Mouse (Mus musculus) embryonic facial prominence, embryonic 13.5 days (tissue): ENCODE data around the gene Thtpa. TPM values are rescaled to one million over a fixed set of nuclear protein-coding genes. Genes with fewer than 3 reads are reported as not detected.

ENCODE experiments used
- ATAC-seq: fragments of 200-750 bp; cut with Nextera tagmentation; 2 replicates; pipeline ENCODE4 v1.8.0; 2017; ENCODE audit warnings: low read depth; ENCODE audit not compliant: insufficient number of reproducible peaks, insufficient read depth, low FRiP score, low TSS enrichment
- H3K27ac ChIP-seq: fragments of 300-500 bp; sonication (generic); 2 replicates; pipeline ENCODE4 v1.5.1; 2015; ENCODE audit warnings: moderate library complexity, mild to moderate bottlenecking, inconsistent platforms
- H3K27me3 ChIP-seq: fragments of 300-500 bp; sonication (generic); 2 replicates; pipeline ENCODE4 v1.6.1; 2015; ENCODE audit warnings: mild to moderate bottlenecking, inconsistent platforms
- H3K36me3 ChIP-seq: fragments of 300-500 bp; sonication (generic); 2 replicates; pipeline ENCODE4 v1.6.1; 2015; ENCODE audit warnings: mild to moderate bottlenecking, inconsistent platforms
- H3K4me1 ChIP-seq: fragments of 300-500 bp; sonication (generic); 2 replicates; pipeline ENCODE4 v1.6.1; 2015; ENCODE audit warnings: inconsistent platforms
- H3K4me2 ChIP-seq: fragments of 300-500 bp; sonication (generic); 2 replicates; pipeline ENCODE4 v1.6.1; 2015; ENCODE audit warnings: moderate library complexity, mild to moderate bottlenecking, inconsistent platforms
- H3K4me3 ChIP-seq: fragments of 300-500 bp; sonication (generic); 2 replicates; pipeline ENCODE4 v1.5.1; 2015; ENCODE audit warnings: mild to moderate bottlenecking, inconsistent platforms
- H3K9ac ChIP-seq: fragments of 300-500 bp; sonication (generic); 2 replicates; pipeline ENCODE4 v1.6.1; 2015; ENCODE audit warnings: mild to moderate bottlenecking, inconsistent platforms
- H3K9me3 ChIP-seq: fragments of 300-500 bp; sonication (generic); 2 replicates; pipeline ENCODE4 v1.6.1; 2016; ENCODE audit warnings: inconsistent platforms
- WGBS: fragments of 180-500 bp; shearing (Covaris S2); methylation state at CpG from one replicate; pipeline ENCODE4 v1.1.7; 2015; ENCODE audit warnings: mixed read lengths; 5-methylcytosine and 5-hydroxymethylcytosine counted together
- polyA plus RNA-seq: library from polyadenylated mRNA; unstranded; fragments of >200 nt; fragmentation: Nextera tagmentation; extraction: Ambion mirVana; gene quantifications from 2 replicates; pipeline ENCODE4 v1.2.1, GENCODE M21; 2015

The Thtpa gene
- polyA plus RNA-seq, 1 experiment from 2014 or later, result 21.9 TPM

DNA sequence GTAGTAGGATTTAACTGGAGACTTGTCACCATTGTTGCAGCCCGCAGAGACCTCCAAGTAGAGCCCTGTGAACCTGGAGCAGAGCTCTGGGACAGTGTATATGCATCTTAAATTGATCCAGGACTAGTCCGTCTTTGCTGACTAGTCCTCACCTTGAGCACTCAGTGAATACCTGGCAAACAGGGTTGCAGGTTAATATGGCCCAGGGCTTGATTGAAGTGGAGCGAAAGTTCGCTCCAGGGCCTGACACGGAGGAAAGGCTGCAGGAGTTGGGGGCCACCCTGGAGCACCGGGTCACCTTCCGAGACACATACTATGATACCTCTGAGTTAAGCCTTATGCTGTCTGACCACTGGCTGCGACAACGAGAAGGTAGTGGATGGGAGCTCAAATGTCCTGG lies 679 bp downstream of the Thtpa start:
- Histone ChIP-seq H3K4me1 (peaks cover 34% of the 10 kb centered on the region), H3K27ac (peak overlapping the region; percentile 73; the same call in 1 of the 2 replicates), H3K27me3 (no peaks in the 10 kb centered on the region), H3K9ac (peak overlapping the region; percentile 73), H3K4me3 (peak overlapping the region; percentile 66), H3K36me3 (peaks cover 24% of the 10 kb centered on the region), H3K9me3 (no peaks in the 10 kb centered on the region), H3K4me2 (peak overlapping the region; percentile 68)
- 54% methylated on average over 9 of the region's 9 CpGs for WGBS
- no peak for ATAC-seq

- Histone ChIP-seq H3K27me3 (no peaks in the 10 kb centered on the region), H3K27ac (no peak overlapping the region), H3K36me3 (peaks cover 28% of the 10 kb centered on the region), H3K4me3 (peak overlapping the region; percentile 66), H3K4me1 (peaks cover 33% of the 10 kb centered on the region), H3K4me2 (peak overlapping the region; percentile 68), H3K9ac (peak overlapping the region; percentile 73), H3K9me3 (no peaks in the 10 kb centered on the region)
- ATAC-seq, result no peak
- WGBS, result 71% methylated on average over 12 of the region's 12 CpGs
Observed at GRCm38 (mm10) chr14:55095671-55096070, 1.1 kb downstream of the Thtpa start.

DNA sequence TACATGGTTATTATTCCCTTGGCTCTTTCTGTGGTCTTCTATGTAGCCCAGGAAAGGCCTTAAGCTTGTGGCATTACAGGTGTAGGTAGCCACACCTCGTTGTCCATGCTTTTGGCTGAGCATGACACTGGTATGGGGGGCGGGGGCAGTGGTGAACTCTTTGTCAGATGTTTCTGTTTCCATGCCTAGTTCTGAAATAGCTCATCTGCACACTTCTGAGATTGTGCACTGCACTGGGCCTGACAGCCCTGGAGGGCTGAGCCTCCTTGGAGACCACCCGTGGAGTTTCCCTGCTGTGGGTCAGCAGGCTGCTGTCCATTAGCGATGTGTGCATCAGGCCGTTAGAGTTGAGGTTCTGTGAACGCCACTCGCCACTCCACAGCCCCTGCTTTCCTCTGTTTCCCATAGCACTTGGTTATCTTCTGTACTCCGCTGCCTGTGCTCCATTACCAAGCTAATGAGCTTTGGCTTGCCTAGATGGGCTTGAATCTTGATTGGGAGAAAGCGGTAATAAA lies 2.0 kb downstream of the Thtpa start:
- Histone ChIP-seq H3K9ac (peak overlapping the region; percentile 53; the same call in 1 of the 2 replicates), H3K4me3 (no peak overlapping the region), H3K4me1 (peaks cover 24% of the 10 kb centered on the region), H3K27me3 (no peaks in the 10 kb centered on the region), H3K27ac (no peak overlapping the region), H3K4me2 (0 out of 2 replicates have a peak overlapping the region, but pooled peaks have one; percentile 1), H3K9me3 (no peaks in the 10 kb centered on the region), H3K36me3 (peaks cover 36% of the 10 kb centered on the region)
- 58% methylated on average over 9 of the region's 9 CpGs for WGBS
- no peak for ATAC-seq

DNA sequence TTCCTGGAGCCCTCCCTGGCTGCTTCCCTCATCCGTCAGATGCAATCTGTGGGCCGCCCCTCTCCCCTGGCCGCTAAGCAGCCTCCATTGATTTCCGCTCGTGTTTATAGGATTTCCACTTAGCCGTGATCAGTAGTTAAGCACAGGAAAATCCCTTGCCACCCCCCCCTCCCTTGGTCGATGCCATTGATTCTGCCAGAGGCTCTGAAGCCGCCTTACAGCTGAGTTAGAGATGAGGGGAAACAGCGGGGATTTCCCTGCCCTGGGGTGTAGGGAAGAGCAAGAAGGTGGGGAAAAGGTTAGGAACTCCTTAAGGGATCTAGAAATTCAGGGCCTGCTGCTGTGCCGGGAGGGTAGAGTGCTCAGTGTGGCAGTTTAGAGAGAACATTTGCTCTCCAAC lies 3.1 kb downstream of the Thtpa start:
- Histone ChIP-seq H3K9me3 (no peaks in the 10 kb centered on the region), H3K4me2 (no peak overlapping the region), H3K4me3 (no peak overlapping the region), H3K9ac (no peak overlapping the region), H3K36me3 (peaks cover 39% of the 10 kb centered on the region), H3K4me1 (peaks cover 20% of the 10 kb centered on the region), H3K27ac (no peak overlapping the region; the same call in 1 of the 2 replicates), H3K27me3 (no peaks in the 10 kb centered on the region)
- ATAC-seq, result no peak
- 69% methylated on average over 10 of the region's 10 CpGs for WGBS

DNA sequence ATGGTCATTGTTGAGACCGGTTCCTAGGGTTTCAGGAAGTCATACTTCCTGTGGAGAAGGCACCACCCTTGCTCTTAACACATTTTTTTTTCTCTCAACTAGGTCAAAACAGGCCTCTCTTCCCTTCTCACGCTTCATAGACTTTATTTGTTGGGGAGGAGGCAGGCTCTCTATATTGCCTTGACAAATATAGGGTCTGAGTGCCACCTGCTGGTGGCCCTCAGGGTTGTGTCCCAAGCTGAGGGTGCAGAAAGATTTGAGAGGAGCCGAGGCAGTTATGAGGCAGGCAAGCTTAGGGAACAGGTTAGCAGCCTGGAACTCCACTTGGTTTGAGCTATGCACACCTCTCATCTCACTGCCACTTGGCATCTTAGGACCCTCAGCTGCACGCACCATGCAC lies 3.5 kb downstream of the Thtpa start:
- no peak for ATAC-seq
- no peak overlapping the region for H3K9ac ChIP-seq
- H3K9me3 ChIP-seq, result no peaks in the 10 kb centered on the region
- peaks cover 19% of the 10 kb centered on the region for H3K4me1 ChIP-seq
- 63% methylated on average over 4 of the region's 4 CpGs for WGBS
- H3K27me3 ChIP-seq, result no peaks in the 10 kb centered on the region
- H3K4me3 ChIP-seq, result no peak overlapping the region
- H3K4me2 ChIP-seq, result no peak overlapping the region
- H3K36me3 ChIP-seq, result peaks cover 44% of the 10 kb centered on the region
- H3K27ac ChIP-seq, result no peak overlapping the region; the same call in 1 of the 2 replicates

GRCm38 (mm10) chr14:55101592-55101991 lies 7.0 kb downstream of the Thtpa start:
- 46% methylated on average over 4 of the region's 4 CpGs for WGBS
- H3K27me3 ChIP-seq, result no peaks in the 10 kb centered on the region
- no peak for ATAC-seq

GRCm38 (mm10) chr14:55102253-55102785 lies 7.7 kb downstream of the Thtpa start:
- Histone ChIP-seq H3K27me3 (0 out of 2 replicates have a peak, but pooled peaks cover 1% of the 10 kb centered on the region), H3K36me3 (peaks cover 41% of the 10 kb centered on the region), H3K27ac (no peak overlapping the region), H3K4me1 (peaks cover 9% of the 10 kb centered on the region), H3K9me3 (no peaks in the 10 kb centered on the region), H3K4me2 (no peak overlapping the region), H3K4me3 (no peak overlapping the region), H3K9ac (0 out of 2 replicates have a peak overlapping the region, but pooled peaks have one; percentile 21)
- no peak for ATAC-seq
- WGBS, result 81% methylated on average over 15 of the region's 15 CpGs

More at GRCm38 (mm10) chr14:55101592-55101991, 7.0 kb downstream of the Thtpa start:
- Histone ChIP-seq H3K9ac (no peak overlapping the region), H3K9me3 (no peaks in the 10 kb centered on the region), H3K27ac (no peak overlapping the region), H3K36me3 (peaks cover 44% of the 10 kb centered on the region), H3K4me2 (no peak overlapping the region), H3K4me1 (peaks cover 16% of the 10 kb centered on the region), H3K4me3 (no peak overlapping the region)

- Histone ChIP-seq H3K4me3 (no peak overlapping the region), H3K36me3 (peaks cover 24% of the 10 kb centered on the region), H3K4me2 (no peak overlapping the region; the same call in 1 of the 2 replicates), H3K9ac (no peak overlapping the region), H3K9me3 (no peaks in the 10 kb centered on the region), H3K27ac (no peak overlapping the region), H3K27me3 (peaks cover 17% of the 10 kb centered on the region), H3K4me1 (peaks cover 22% of the 10 kb centered on the region)
- no peak for ATAC-seq
- WGBS, result 82% methylated on average over 18 of the region's 18 CpGs
Observed at GRCm38 (mm10) chr14:55104365-55104764, 9.8 kb downstream of the Thtpa start.

GRCm38 (mm10) chr14:55105386-55105785 lies 10.8 kb downstream of the Thtpa start:
- Histone ChIP-seq H3K4me2 (peak overlapping the region; percentile 91), H3K9me3 (no peaks in the 10 kb centered on the region), H3K9ac (peak overlapping the region; percentile 79), H3K4me1 (peaks cover 26% of the 10 kb centered on the region), H3K36me3 (peaks cover 19% of the 10 kb centered on the region), H3K27ac (peak overlapping the region; percentile 82), H3K4me3 (peak overlapping the region; percentile 55), H3K27me3 (peaks cover 27% of the 10 kb centered on the region)
- 4% methylated on average over 7 of the region's 7 CpGs for WGBS
- no peak for ATAC-seq

DNA sequence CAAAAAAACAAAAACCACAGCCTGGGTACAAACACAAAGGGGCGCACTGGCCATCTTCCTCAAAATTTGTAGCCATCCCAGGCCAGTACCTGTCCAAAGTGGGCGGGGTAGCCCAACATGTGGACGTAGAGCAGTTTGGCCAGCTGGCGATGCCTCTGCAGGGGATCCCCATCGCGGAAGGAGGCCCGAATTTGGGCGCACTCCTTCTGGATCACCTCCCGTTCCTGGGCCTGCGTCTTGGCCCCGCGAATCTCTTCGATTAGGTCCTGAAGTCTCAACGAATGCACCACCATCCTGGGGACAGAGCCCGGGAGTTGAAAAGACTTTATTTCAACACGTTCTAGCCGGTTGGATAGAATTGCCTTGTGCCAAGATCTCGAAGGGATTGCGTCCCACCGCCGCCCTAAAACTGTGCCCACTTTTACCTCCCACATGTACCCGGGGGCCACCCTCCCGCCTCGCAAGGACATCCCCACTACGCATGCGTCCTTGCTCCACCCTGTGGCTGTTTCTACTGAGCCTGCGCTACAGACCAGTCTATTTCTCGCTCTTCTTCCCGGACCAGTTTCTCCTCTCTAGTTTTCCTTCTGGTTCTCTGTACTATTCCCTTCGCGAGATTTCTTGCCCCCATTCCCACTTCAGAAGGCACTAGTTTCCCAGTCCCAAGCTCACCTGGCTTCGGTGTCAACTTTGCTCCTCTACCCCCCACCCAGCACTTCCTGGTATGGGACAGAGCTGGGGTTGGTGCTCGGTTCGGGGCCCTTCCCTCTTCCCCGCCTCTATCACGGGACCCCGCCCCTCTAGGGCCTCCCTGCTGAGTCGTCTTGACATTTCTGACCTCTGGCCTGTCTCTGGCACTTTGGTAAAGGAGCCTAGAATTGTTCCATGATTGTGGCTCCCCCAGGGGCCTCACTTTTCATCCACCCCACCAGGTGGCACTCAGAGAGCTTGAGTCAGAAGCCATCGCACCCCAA lies 11.5 kb downstream of the Thtpa start, which contains the start of gene Ap1g2:
Gene Ap1g2, minus strand, starts transcription at position 758 of the 974 bp plus-strand sequence.
- H3K9ac ChIP-seq, result peak within 1 kb of the TSS; percentile 79
- H3K9me3 ChIP-seq, result no peaks in the 10 kb centered on the region
- peak within 1 kb of the TSS; percentile 91 for H3K4me2 ChIP-seq
- ATAC-seq, result 0 out of 2 replicates have a peak, but pooled peaks have one; percentile 60
- H3K36me3 ChIP-seq, result peaks cover 12% of the 10 kb centered on the region
- peaks cover 34% of the 10 kb centered on the region for H3K27me3 ChIP-seq
- WGBS, result under 1% methylated on average over 39 of the region's 39 CpGs
- peaks cover 26% of the 10 kb centered on the region for H3K4me1 ChIP-seq
- peak within 1 kb of the TSS; percentile 55 for H3K4me3 ChIP-seq
- peak within 1 kb of the TSS; percentile 82 for H3K27ac ChIP-seq

- 76% methylated on average over 8 of the region's 8 CpGs for WGBS
- Histone ChIP-seq H3K4me1 (peaks cover 26% of the 10 kb centered on the region), H3K27me3 (peaks cover 41% of the 10 kb centered on the region), H3K36me3 (peaks cover 8% of the 10 kb centered on the region; the same call in 1 of the 2 replicates), H3K9me3 (no peaks in the 10 kb centered on the region), H3K4me3 (no peak overlapping the region), H3K4me2 (no peak overlapping the region), H3K27ac (no peak overlapping the region), H3K9ac (no peak overlapping the region)
- ATAC-seq, result no peak
Observed at GRCm38 (mm10) chr14:55106990-55107389, 12.4 kb downstream of the Thtpa start.
